Mouse (Mus musculus): ENCODE results near the gene Nrxn3. TPM values are rescaled to one million over a fixed set of nuclear protein-coding genes. Genes with fewer than 3 reads are reported as not detected.

Gene Nrxn3
- polyA plus RNA-seq, 1 experiment from 2014 or later = 6.9 TPM

- 74% methylated on average over 5 of the region's 5 CpGs for WGBS
- DNase-seq (ENCODE audit: extremely low spot score, low spot score) = no peak
- no peak overlapping the region for H3K4me3 ChIP-seq
- H3K27ac ChIP-seq = no peak overlapping the region
- H3K9me3 ChIP-seq = no peaks in the 10 kb centered on the region
- H3K27me3 ChIP-seq (ENCODE audit: poor library complexity, severe bottlenecking) = peaks cover 10% of the 10 kb centered on the region; the same call in 1 of the 2 replicates
- H3K4me1 ChIP-seq = peaks cover 31% of the 10 kb centered on the region
- no peaks in the 10 kb centered on the region for H3K36me3 ChIP-seq (replicated peaks)
Observed at GRCm38 (mm10) chr12:88819335-88819709, 96.6 kb downstream of the Nrxn3 start.

GRCm38 (mm10) chr12:88820131-88820530 lies 97.5 kb downstream of the Nrxn3 start:
- 0 out of 2 replicates have a peak overlapping the region, but pooled peaks have one; percentile 25 for H3K27ac ChIP-seq
- H3K9me3 ChIP-seq = no peaks in the 10 kb centered on the region
- WGBS = 8% methylated on average over 3 of the region's 3 CpGs
- no peaks in the 10 kb centered on the region for H3K36me3 ChIP-seq (replicated peaks)
- DNase-seq (ENCODE audit: extremely low spot score, low spot score) = no peak
- no peak overlapping the region for H3K4me3 ChIP-seq
- peaks cover 10% of the 10 kb centered on the region; the same call in 1 of the 2 replicates for H3K27me3 ChIP-seq (ENCODE audit: poor library complexity, severe bottlenecking)
- peaks cover 31% of the 10 kb centered on the region for H3K4me1 ChIP-seq

- Histone ChIP-seq H3K27me3 (ENCODE audit: poor library complexity, severe bottlenecking) (no peaks in the 10 kb centered on the region), H3K27ac (no peak overlapping the region), H3K4me1 (peaks cover 5% of the 10 kb centered on the region), H3K4me3 (no peak overlapping the region), H3K9me3 (no peaks in the 10 kb centered on the region), H3K36me3 (replicated peaks) (no peaks in the 10 kb centered on the region)
- no peak for DNase-seq (ENCODE audit: extremely low spot score, low spot score)
- WGBS = 98% methylated on average over 1 of the region's 1 CpGs
Observed at GRCm38 (mm10) chr12:88830851-88831250, 108.2 kb downstream of the Nrxn3 start.

GRCm38 (mm10) chr12:88835821-88836220 lies 113.1 kb downstream of the Nrxn3 start:
- Histone ChIP-seq H3K4me1 (peaks cover 9% of the 10 kb centered on the region), H3K27ac (no peak overlapping the region), H3K36me3 (replicated peaks) (no peaks in the 10 kb centered on the region), H3K27me3 (ENCODE audit: poor library complexity, severe bottlenecking) (no peaks in the 10 kb centered on the region), H3K9me3 (no peaks in the 10 kb centered on the region), H3K4me3 (no peak overlapping the region)
- DNase-seq (ENCODE audit: extremely low spot score, low spot score) = no peak
- 8% methylated on average over 2 of the region's 2 CpGs for WGBS

- Histone ChIP-seq H3K36me3 (replicated peaks) (no peaks in the 10 kb centered on the region), H3K27me3 (ENCODE audit: poor library complexity, severe bottlenecking) (no peaks in the 10 kb centered on the region), H3K27ac (no peak overlapping the region), H3K4me1 (peaks cover 9% of the 10 kb centered on the region), H3K4me3 (no peak overlapping the region), H3K9me3 (no peaks in the 10 kb centered on the region)
- no peak for DNase-seq (ENCODE audit: extremely low spot score, low spot score)
- WGBS = 89% methylated on average over 7 of the region's 7 CpGs
Observed at GRCm38 (mm10) chr12:88839724-88840123, 117.0 kb downstream of the Nrxn3 start.

GRCm38 (mm10) chr12:88841350-88841749 lies 118.7 kb downstream of the Nrxn3 start:
- no peak for DNase-seq (ENCODE audit: extremely low spot score, low spot score)
- Histone ChIP-seq H3K9me3 (no peaks in the 10 kb centered on the region), H3K27me3 (ENCODE audit: poor library complexity, severe bottlenecking) (no peaks in the 10 kb centered on the region), H3K4me1 (no peaks in the 10 kb centered on the region), H3K27ac (no peak overlapping the region), H3K36me3 (replicated peaks) (no peaks in the 10 kb centered on the region), H3K4me3 (no peak overlapping the region)
- WGBS = 83% methylated on average over 6 of the region's 6 CpGs

- DNase-seq (ENCODE audit: extremely low spot score, low spot score) = no peak
- Histone ChIP-seq H3K36me3 (replicated peaks) (no peaks in the 10 kb centered on the region), H3K27ac (no peak overlapping the region), H3K4me1 (peaks cover 6% of the 10 kb centered on the region), H3K4me3 (no peak overlapping the region), H3K9me3 (no peaks in the 10 kb centered on the region), H3K27me3 (ENCODE audit: poor library complexity, severe bottlenecking) (no peaks in the 10 kb centered on the region)
- WGBS = 49% methylated on average over 6 of the region's 6 CpGs
Observed at GRCm38 (mm10) chr12:88850400-88851179, 127.9 kb downstream of the Nrxn3 start.

GRCm38 (mm10) chr12:88854039-88854438 lies 131.4 kb downstream of the Nrxn3 start:
- H3K4me1 ChIP-seq = peaks cover 6% of the 10 kb centered on the region
- DNase-seq (ENCODE audit: extremely low spot score, low spot score) = no peak
- H3K36me3 ChIP-seq (replicated peaks) = no peaks in the 10 kb centered on the region
- no peak overlapping the region for H3K4me3 ChIP-seq
- no peaks in the 10 kb centered on the region for H3K9me3 ChIP-seq
- WGBS = 91% methylated on average over 4 of the region's 4 CpGs
- H3K27ac ChIP-seq = no peak overlapping the region
- no peaks in the 10 kb centered on the region for H3K27me3 ChIP-seq (ENCODE audit: poor library complexity, severe bottlenecking)

GRCm38 (mm10) chr12:88857701-88858100 lies 135.0 kb downstream of the Nrxn3 start:
- DNase-seq (ENCODE audit: extremely low spot score, low spot score) = no peak
- H3K9me3 ChIP-seq = no peaks in the 10 kb centered on the region
- WGBS = 83% methylated on average over 2 of the region's 2 CpGs
- no peak overlapping the region for H3K4me3 ChIP-seq
- peaks cover 13% of the 10 kb centered on the region for H3K4me1 ChIP-seq
- no peaks in the 10 kb centered on the region for H3K27me3 ChIP-seq (ENCODE audit: poor library complexity, severe bottlenecking)
- no peaks in the 10 kb centered on the region for H3K36me3 ChIP-seq (replicated peaks)
- no peak overlapping the region for H3K27ac ChIP-seq

DNA sequence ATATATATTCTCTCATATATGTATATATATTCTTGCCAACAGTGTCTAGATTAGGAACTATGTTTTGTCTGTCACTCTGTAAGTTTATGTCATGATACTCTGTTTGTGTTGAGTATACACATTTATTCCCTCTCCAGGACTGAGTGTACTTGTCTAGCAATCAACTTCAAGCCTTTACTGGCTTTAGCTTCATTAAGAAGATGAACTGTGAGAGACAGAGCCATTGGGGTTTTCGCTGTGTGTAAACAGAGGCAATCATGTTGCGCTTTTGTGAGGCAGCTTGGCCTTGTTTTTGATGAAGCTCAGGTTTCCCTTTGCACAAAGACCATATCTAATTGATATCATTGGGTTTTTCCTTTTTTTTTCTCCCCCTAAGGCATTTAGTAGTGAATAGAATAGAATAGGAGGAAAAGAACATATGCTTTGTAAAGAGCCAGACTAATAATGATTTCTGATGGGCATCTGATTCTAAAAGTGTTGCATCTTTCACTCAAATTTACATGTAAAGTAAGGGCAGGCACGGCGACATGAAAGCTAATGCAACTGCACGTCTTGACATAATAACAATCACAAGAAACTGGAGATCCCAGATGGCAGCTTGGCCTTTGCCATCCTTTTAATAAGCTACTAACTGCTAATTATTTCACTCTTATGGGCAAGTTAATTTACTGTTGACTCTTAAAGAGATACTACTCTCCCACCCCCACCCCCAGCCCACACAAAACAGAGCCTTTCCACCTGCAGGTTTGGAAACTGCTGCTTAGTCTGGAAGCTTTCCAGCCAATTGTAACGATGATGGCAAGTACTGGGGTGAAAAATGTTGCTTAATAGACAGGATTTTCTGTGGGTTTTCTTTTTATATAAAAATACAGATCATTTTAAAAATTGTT lies 137.0 kb downstream of the Nrxn3 start:
- peaks cover 15% of the 10 kb centered on the region for H3K4me1 ChIP-seq
- H3K27ac ChIP-seq = no peak overlapping the region
- no peaks in the 10 kb centered on the region for H3K36me3 ChIP-seq (replicated peaks)
- H3K4me3 ChIP-seq = no peak overlapping the region
- 48% methylated on average over 6 of the region's 6 CpGs for WGBS
- H3K9me3 ChIP-seq = no peaks in the 10 kb centered on the region
- H3K27me3 ChIP-seq (ENCODE audit: poor library complexity, severe bottlenecking) = no peaks in the 10 kb centered on the region
- DNase-seq (ENCODE audit: extremely low spot score, low spot score) = no peak

DNA sequence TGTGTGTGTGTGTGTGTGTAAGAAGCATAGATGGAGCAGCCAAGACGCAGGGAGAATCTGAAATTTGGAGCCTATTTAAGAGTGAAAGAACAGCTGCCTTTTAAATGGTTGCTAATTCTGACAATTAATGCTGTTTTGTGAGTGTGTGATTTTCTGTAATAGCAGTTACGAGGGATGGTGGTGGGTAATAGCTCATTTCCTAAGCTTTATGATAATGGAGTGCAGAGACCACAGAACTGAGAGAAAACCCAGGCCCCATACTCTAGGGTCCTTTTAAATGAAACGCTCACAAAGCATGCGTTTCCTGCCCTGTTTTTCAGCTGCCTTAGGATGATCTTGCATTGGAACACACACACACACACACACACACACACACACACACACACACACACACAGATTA lies 137.7 kb downstream of the Nrxn3 start:
- H3K4me1 ChIP-seq = peaks cover 17% of the 10 kb centered on the region
- no peak for DNase-seq (ENCODE audit: extremely low spot score, low spot score)
- no peak overlapping the region for H3K4me3 ChIP-seq
- H3K27me3 ChIP-seq (ENCODE audit: poor library complexity, severe bottlenecking) = no peaks in the 10 kb centered on the region
- WGBS = 54% methylated on average over 4 of the region's 4 CpGs
- no peaks in the 10 kb centered on the region for H3K36me3 ChIP-seq (replicated peaks)
- no peaks in the 10 kb centered on the region for H3K9me3 ChIP-seq
- H3K27ac ChIP-seq = no peak overlapping the region

GRCm38 (mm10) chr12:88863069-88863468 lies 140.4 kb downstream of the Nrxn3 start:
- H3K4me3 ChIP-seq = no peak overlapping the region
- DNase-seq (ENCODE audit: extremely low spot score, low spot score) = no peak
- no peaks in the 10 kb centered on the region for H3K36me3 ChIP-seq (replicated peaks)
- 79% methylated on average over 4 of the region's 4 CpGs for WGBS
- H3K9me3 ChIP-seq = no peaks in the 10 kb centered on the region
- H3K27ac ChIP-seq = no peak overlapping the region
- peaks cover 23% of the 10 kb centered on the region for H3K4me1 ChIP-seq
- H3K27me3 ChIP-seq (ENCODE audit: poor library complexity, severe bottlenecking) = no peaks in the 10 kb centered on the region

DNA sequence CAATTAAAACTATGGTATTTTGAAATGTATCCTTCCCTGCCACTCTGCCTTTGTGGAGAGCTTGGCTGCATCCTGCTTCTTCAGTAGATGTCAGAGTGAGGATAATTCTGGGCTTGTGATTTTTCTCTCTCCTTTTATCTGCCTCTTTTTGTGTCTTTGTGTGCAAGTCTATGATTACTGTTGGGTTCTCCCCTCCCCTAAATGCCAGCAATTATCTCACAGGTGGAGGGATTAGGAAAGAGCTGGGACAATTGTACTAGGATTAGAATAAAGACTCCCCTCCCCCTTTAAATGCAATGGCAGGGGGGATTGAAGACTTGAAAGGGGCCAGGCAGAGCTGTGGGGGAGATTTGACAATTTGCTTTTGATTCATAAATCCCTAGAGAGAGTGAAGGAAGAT lies 145.6 kb downstream of the Nrxn3 start:
- Histone ChIP-seq H3K9me3 (no peaks in the 10 kb centered on the region), H3K27me3 (ENCODE audit: poor library complexity, severe bottlenecking) (no peaks in the 10 kb centered on the region), H3K4me1 (peaks cover 31% of the 10 kb centered on the region), H3K4me3 (no peak overlapping the region), H3K27ac (no peak overlapping the region), H3K36me3 (replicated peaks) (no peaks in the 10 kb centered on the region)
- DNase-seq (ENCODE audit: extremely low spot score, low spot score) = no peak

Data from forebrain, embryonic 10.5 days (tissue).